Comparison of ENCODE assay signal across 11 mouse cellular contexts in genomic region chr12:77715979-77716378, GRCm38 (mm10).
DNase-seq lines count a peak whose midpoint lies in the region; ATAC-seq and TF ChIP-seq lines count a peak whose summit lies in the region.
"Had no signal": no experiment of that assay in that cellular context is flagged by ENCODE, and none has a peak within 500 bp of the region (broad histone marks: within the 10 kb centered on the region; RNA-seq: fewer than 3 reads in every experiment).

No protein-coding gene starts in this region.

- no peak overlapping the region for H3K27ac ChIP-seq in intestine, embryonic 16.5 days (ENCODE audit: low read length)
- no peak overlapping the region for H3K27ac ChIP-seq in intestine, embryonic 15.5 days
- no peak overlapping the region for H3K27ac ChIP-seq in forebrain, embryonic 15.5 days (replicated peaks)
- peak overlapping the region; percentile 34; the same call in 1 of the 2 replicates for H3K27ac ChIP-seq in midbrain, embryonic 10.5 days (replicated peaks)
- no peak overlapping the region for H3K27ac ChIP-seq in liver, postnatal 0 days (ENCODE audit: low read depth)
- H3K27ac ChIP-seq: heart, adult 2 months; kidney, embryonic 15.5 days had no signal

- no peak for TF ChIP-seq CTCF in liver, postnatal 0 days (IDR thresholded peaks at IDR 0.05; ENCODE audit: low read depth)

- H3K4me3 ChIP-seq in intestine, embryonic 16.5 days (ENCODE audit: low read length), result no peak overlapping the region
- no peak overlapping the region for H3K4me3 ChIP-seq in intestine, embryonic 15.5 days (replicated peaks)
- H3K4me3 ChIP-seq in forebrain, embryonic 15.5 days, result no peak overlapping the region
- no peak overlapping the region for H3K4me3 ChIP-seq in midbrain, embryonic 10.5 days
- no peak overlapping the region for H3K4me3 ChIP-seq in liver, postnatal 0 days (ENCODE audit: low read depth, low read length)
- H3K4me3 ChIP-seq: heart, adult 2 months; kidney, embryonic 15.5 days had no signal

- no peak overlapping the region for H3K4me2 ChIP-seq in intestine, embryonic 16.5 days (ENCODE audit: low read depth, low read length)
- no peak overlapping the region for H3K4me2 ChIP-seq in intestine, embryonic 15.5 days (replicated peaks)
- H3K4me2 ChIP-seq in forebrain, embryonic 15.5 days (replicated peaks), result no peak overlapping the region
- no peak overlapping the region for H3K4me2 ChIP-seq in liver, postnatal 0 days (ENCODE audit: low read depth, low read length)
- H3K4me2 ChIP-seq: kidney, embryonic 15.5 days had no signal

- no peaks in the 10 kb centered on the region for H3K36me3 ChIP-seq in intestine, embryonic 16.5 days (ENCODE audit: control insufficient read depth, insufficient read depth, low read length)
- H3K36me3 ChIP-seq in intestine, embryonic 15.5 days, result no peaks in the 10 kb centered on the region
- H3K36me3 ChIP-seq in forebrain, embryonic 15.5 days, result no peaks in the 10 kb centered on the region
- no peaks in the 10 kb centered on the region for H3K36me3 ChIP-seq in midbrain, embryonic 10.5 days
- no peaks in the 10 kb centered on the region for H3K36me3 ChIP-seq in liver, postnatal 0 days (replicated peaks; ENCODE audit: insufficient read depth, low read length)
- H3K36me3 ChIP-seq: G1E; kidney, embryonic 15.5 days had no signal

- no peak overlapping the region for H3K9ac ChIP-seq in intestine, embryonic 16.5 days (ENCODE audit: low read depth, low read length)
- no peak overlapping the region for H3K9ac ChIP-seq in intestine, embryonic 15.5 days
- no peak overlapping the region for H3K9ac ChIP-seq in forebrain, embryonic 15.5 days (replicated peaks)
- no peak overlapping the region for H3K9ac ChIP-seq in liver, postnatal 0 days (replicated peaks)
- H3K9ac ChIP-seq: kidney, embryonic 15.5 days had no signal

- no peak for TF ChIP-seq EP300 in liver, postnatal 0 days (IDR thresholded peaks at IDR 0.05; ENCODE audit: low read depth)

- DNase-seq in midbrain, embryonic 10.5 days (ENCODE audit: low spot score), result peak; percentile 65
- DNase-seq in retina, embryonic 14.5 days (ENCODE audit: low spot score), result peak; percentile 68
- DNase-seq in thymus, adult 18-20 months, result no peak
- DNase-seq in urinary bladder, adult 2 months (ENCODE audit: low spot score), result no peak
- no peak for DNase-seq in liver, postnatal 0 days
- DNase-seq: heart, adult 2 months had no signal

- no peaks in the 10 kb centered on the region for H3K9me3 ChIP-seq in intestine, embryonic 16.5 days (ENCODE audit: control insufficient read depth, low read length)
- no peaks in the 10 kb centered on the region for H3K9me3 ChIP-seq in intestine, embryonic 15.5 days
- no peaks in the 10 kb centered on the region for H3K9me3 ChIP-seq in forebrain, embryonic 15.5 days
- no peaks in the 10 kb centered on the region; the same call in 1 of the 2 replicates for H3K9me3 ChIP-seq in midbrain, embryonic 10.5 days (replicated peaks)
- H3K9me3 ChIP-seq in liver, postnatal 0 days (ENCODE audit: low read length), result no peaks in the 10 kb centered on the region
- H3K9me3 ChIP-seq: G1E; kidney, embryonic 15.5 days had no signal

- H3K4me1 ChIP-seq in intestine, embryonic 16.5 days (ENCODE audit: control insufficient read depth, insufficient read depth, low read length), result 0 out of 2 replicates have a peak, but pooled peaks cover 3% of the 10 kb centered on the region
- H3K4me1 ChIP-seq in intestine, embryonic 15.5 days (replicated peaks), result no peaks in the 10 kb centered on the region
- peaks cover 10% of the 10 kb centered on the region for H3K4me1 ChIP-seq in forebrain, embryonic 15.5 days
- H3K4me1 ChIP-seq in midbrain, embryonic 10.5 days, result peaks cover 22% of the 10 kb centered on the region
- H3K4me1 ChIP-seq in liver, postnatal 0 days (ENCODE audit: insufficient read depth), result no peaks in the 10 kb centered on the region
- H3K4me1 ChIP-seq: kidney, embryonic 15.5 days had no signal

- 0 out of 2 replicates have a peak, but pooled peaks have one; percentile 18 for ATAC-seq in intestine, embryonic 16.5 days
- no peak for ATAC-seq in intestine, embryonic 15.5 days
- peak; percentile 91 for ATAC-seq in forebrain, embryonic 15.5 days (replicated peaks)
- ATAC-seq in liver, postnatal 0 days, result no peak

- no peaks in the 10 kb centered on the region for H3K27me3 ChIP-seq in intestine, embryonic 16.5 days (replicated peaks; ENCODE audit: control insufficient read depth, insufficient read depth, low read length)
- no peaks in the 10 kb centered on the region for H3K27me3 ChIP-seq in intestine, embryonic 15.5 days (replicated peaks)
- H3K27me3 ChIP-seq in forebrain, embryonic 15.5 days, result no peaks in the 10 kb centered on the region
- H3K27me3 ChIP-seq in midbrain, embryonic 10.5 days (ENCODE audit: low read depth, poor library complexity, severe bottlenecking), result no peaks in the 10 kb centered on the region
- H3K27me3 ChIP-seq in liver, postnatal 0 days (ENCODE audit: insufficient read depth, low read length), result no peaks in the 10 kb centered on the region
- H3K27me3 ChIP-seq: kidney, embryonic 15.5 days had no signal

- 48% methylated on average over 2 of the region's 2 CpGs for WGBS in intestine, embryonic 16.5 days
- 36% methylated on average over 2 of the region's 2 CpGs for WGBS in intestine, embryonic 15.5 days
- WGBS in forebrain, embryonic 15.5 days, result 6% methylated on average over 2 of the region's 2 CpGs
- 4% methylated on average over 2 of the region's 2 CpGs for WGBS in midbrain, embryonic 10.5 days
- 45% methylated on average over 2 of the region's 2 CpGs for WGBS in liver, postnatal 0 days (ENCODE audit: insufficient replicate concordance)

Comparison
In these comparisons a context has a peak if more than half of its experiments do, and no peak if none do; other contexts are left out.
1. ATAC-seq: peak in intestine, embryonic 16.5 days (single experiment) and forebrain, embryonic 15.5 days (single experiment); none in intestine, embryonic 15.5 days (single experiment) and liver, postnatal 0 days (single experiment).
2. DNase-seq: peak in midbrain, embryonic 10.5 days (single experiment) and retina, embryonic 14.5 days (single experiment); none in thymus, adult 18-20 months (0 of 2), urinary bladder, adult 2 months (single experiment) and liver, postnatal 0 days (single experiment).